Mouse (Mus musculus) ES-E14 (cell line): Measurements from ENCODE around the gene Foxn3. TPM values are rescaled to one million over a fixed set of nuclear protein-coding genes. Genes with fewer than 3 reads are reported as not detected.

Source experiments
- DNase-seq: peaks from one replicate; pipeline ENCODE4 v3.0.0-alpha.2; 2013; ENCODE audit warnings: low read depth, low spot score
- H3K27ac ChIP-seq: 2 replicates; pipeline ENCODE4 v1.5.1; 2012; ENCODE audit warnings: low read depth, mild to moderate bottlenecking, low read length, moderate library complexity, mixed read lengths; ENCODE audit not compliant: poor library complexity, insufficient read depth, severe bottlenecking
- H3K36me3 ChIP-seq: 2 replicates; pipeline ENCODE4 v1.6.1; 2012; ENCODE audit warnings: mild to moderate bottlenecking, low read length, moderate library complexity, mixed read lengths; ENCODE audit not compliant: control insufficient read depth, poor library complexity, insufficient read depth, severe bottlenecking
- H3K4me1 ChIP-seq, 2 experiments: fragments of 150-350 bp in 1 of 2; sonication (generic) in 1 of 2; 2 replicates each; pipeline ENCODE4 v1.6.1; 2012; ENCODE audit warnings: low read length in 2 of 2, mild to moderate bottlenecking in 1 of 2, mixed read lengths in 1 of 2; ENCODE audit not compliant: control insufficient read depth in 2 of 2, insufficient read depth in 2 of 2, poor library complexity in 1 of 2
- H3K4me3 ChIP-seq, 2 experiments: fragments of 150-350 bp in 1 of 2; sonication (generic) in 1 of 2; 2 replicates each; pipeline ENCODE4 v1.5.1; 2012; ENCODE audit warnings: low read length in 2 of 2, low read depth in 1 of 2, mild to moderate bottlenecking in 1 of 2, mixed read lengths in 1 of 2; ENCODE audit not compliant: insufficient read depth in 1 of 2, poor library complexity in 1 of 2, severe bottlenecking in 1 of 2
- H3K9ac ChIP-seq: 2 replicates; pipeline ENCODE4 v1.6.1; 2012; ENCODE audit warnings: low read depth, mild to moderate bottlenecking, low read length, mixed read lengths; ENCODE audit not compliant: poor library complexity, insufficient read depth, severe bottlenecking
- H3K9me3 ChIP-seq: fragments of 150-350 bp; sonication (generic); 2 replicates; pipeline ENCODE4 v1.6.1; 2012; ENCODE audit warnings: low read depth, mild to moderate bottlenecking, low read length; ENCODE audit not compliant: control insufficient read depth, insufficient read depth
- CHD2 ChIP-seq: IDR thresholded peaks from 2 replicates; pipeline ENCODE4 v1.6.1; 2014; ENCODE audit warnings: mild to moderate bottlenecking, low read depth, low read length, inconsistent platforms
- HCFC1 ChIP-seq: IDR thresholded peaks from 2 replicates; pipeline ENCODE4 v1.6.1; 2012; ENCODE audit warnings: low read length, inconsistent platforms, borderline replicate concordance; ENCODE audit not compliant: insufficient read depth
- MAFK ChIP-seq: IDR thresholded peaks from 2 replicates; pipeline ENCODE4 v1.6.1; 2014; ENCODE audit warnings: mild to moderate bottlenecking, low read depth, low read length, inconsistent platforms; ENCODE audit not compliant: insufficient read depth
- ZC3H11A ChIP-seq: IDR thresholded peaks from 2 replicates; pipeline ENCODE4 v1.6.1; 2012; ENCODE audit warnings: low read depth, mild to moderate bottlenecking, inconsistent platforms, low read length, borderline replicate concordance
- ZNF384 ChIP-seq: IDR thresholded peaks from 2 replicates; pipeline ENCODE4 v1.6.1; 2012; ENCODE audit warnings: low read depth, low read length, inconsistent platforms
- in situ Hi-C, 2 experiments: fragments of 600-800 bp; cut with MboI; formaldehyde crosslinking; loops; one replicate each; pipeline ENCODE4 v1.15.1; 2025; ENCODE audit warnings: low sequenced_read_pairs in 2 of 2, inconsistent platforms in 1 of 2; ENCODE audit not compliant: unreplicated experiment in 2 of 2
- total RNA-seq: library from RNA; depleted of rRNA; stranded (reverse); fragments of 300-350 nt; gene quantifications from 2 replicates; pipeline ENCODE4 v1.2.3, GENCODE M21; 2012

Foxn3 gene
- total RNA-seq, 1 experiment: 34.6 TPM

DNA sequence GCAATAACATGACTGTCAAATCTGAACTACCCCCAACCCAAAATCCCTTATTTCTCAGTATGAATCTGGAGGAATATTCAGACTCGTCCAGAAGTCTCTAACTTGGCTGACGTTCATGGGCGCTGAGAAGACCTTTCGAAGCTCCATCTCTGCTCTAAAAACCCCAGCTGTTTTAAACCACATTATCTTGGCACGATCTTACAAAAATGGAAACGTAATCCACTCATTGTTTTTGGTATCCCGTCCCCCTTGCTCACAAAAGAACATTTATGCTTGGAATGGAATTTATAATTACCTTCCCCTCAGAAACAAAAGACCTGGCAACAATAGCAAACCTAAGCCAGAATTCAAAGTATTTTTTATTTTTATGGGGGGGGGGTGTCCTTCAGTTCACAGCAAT lies 221.6 kb downstream of the Foxn3 start:
- no peaks in the 10 kb centered on the region for H3K9me3 ChIP-seq
- TF ChIP-seq ZC3H11A (no peak), ZNF384 (no peak), HCFC1 (no peak), MAFK (no peak), CHD2 (no peak)
- H3K9ac ChIP-seq: no peak overlapping the region
- no peak overlapping the region for H3K27ac ChIP-seq
- H3K4me3 ChIP-seq: no peak overlapping the region
- no peak for DNase-seq
- H3K36me3 ChIP-seq: peaks cover 2% of the 10 kb centered on the region; the same call in 1 of the 2 replicates
- H3K4me1 ChIP-seq: peaks cover 22 to 43% of the 10 kb centered on the region in 2 experiments
- in situ Hi-C loops: no loop called here

DNA sequence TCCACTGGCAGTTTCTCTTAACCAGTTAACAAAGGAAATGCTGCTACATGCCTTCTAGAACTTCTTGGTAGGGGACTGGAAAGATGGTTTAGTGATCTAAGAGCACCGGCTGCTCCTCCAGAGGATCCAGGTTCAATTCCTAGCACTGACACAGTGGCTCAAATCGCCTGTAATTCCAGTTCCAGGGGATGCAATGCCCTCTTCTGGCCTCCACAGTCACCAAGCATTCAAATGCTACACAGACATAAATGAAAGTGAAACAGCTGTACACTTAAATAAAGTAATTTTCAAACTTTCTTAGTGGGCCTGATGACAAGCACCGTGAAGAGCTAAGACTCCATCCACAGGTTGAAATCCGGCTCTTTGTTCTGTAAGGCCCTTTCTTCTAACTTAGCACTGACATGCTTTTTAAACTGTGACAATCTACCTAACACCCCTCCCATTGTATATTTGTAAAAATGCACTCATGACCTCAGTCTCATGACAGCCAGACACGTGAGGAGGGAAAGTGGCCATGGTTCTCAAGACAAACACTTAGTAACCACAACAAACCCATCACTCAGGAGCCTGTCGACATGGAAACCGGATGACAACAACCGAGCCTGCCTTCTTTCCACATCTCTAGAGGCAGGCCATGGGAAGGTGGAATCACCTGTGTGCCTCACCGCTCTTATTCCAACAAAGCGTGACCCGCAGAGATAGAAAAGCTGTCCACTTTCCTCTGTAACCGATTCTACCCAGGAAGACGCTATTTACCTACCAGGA lies 222.8 kb downstream of the Foxn3 start:
- Histone ChIP-seq H3K36me3 (peaks cover 2% of the 10 kb centered on the region; the same call in 1 of the 2 replicates), H3K9me3 (no peaks in the 10 kb centered on the region), H3K9ac (no peak overlapping the region), H3K27ac (peak overlapping the region; percentile 52; the same call in 1 of the 2 replicates), H3K4me1 (peaks cover 17 to 33% of the 10 kb centered on the region in 2 experiments), H3K4me3 (no peak overlapping the region)
- TF ChIP-seq ZNF384 (no peak), ZC3H11A (no peak), HCFC1 (no peak), CHD2 (no peak)
- no peak for DNase-seq
- in situ Hi-C loops: no loop called here

DNA sequence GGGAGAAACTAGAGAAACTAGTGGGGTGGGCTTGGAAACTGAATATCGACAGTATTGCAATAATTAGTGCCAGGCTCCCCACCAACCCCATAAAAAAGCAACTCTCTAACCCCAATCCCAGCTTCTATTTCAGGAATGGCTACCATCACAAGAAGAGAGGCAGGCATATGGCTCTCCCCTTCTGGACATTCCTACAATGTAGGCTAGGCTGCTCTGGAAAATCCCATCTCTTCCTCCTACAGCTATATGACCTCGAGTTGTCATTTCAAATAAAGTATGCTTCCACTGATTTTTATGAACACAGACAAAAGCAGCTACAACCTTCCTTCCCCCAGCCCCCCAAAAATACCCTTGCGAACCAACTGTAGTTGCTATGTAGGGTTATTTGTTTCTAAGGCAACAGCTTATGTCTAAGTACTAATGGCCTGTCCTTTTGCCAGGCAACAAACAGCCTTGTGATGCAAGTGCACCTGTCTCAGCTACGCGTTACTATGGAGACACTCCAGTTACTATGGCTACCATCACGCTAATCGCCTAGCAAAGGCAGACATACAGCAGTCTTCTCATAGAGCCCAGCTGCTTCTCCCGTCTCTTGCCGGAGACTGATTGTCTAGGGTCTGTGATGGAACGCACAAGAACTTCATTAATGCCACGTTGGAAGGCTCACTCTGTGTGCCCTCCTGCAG lies 223.6 kb downstream of the Foxn3 start:
- Histone ChIP-seq H3K27ac (no peak overlapping the region), H3K4me1 (peaks cover 16 to 28% of the 10 kb centered on the region in 2 experiments), H3K36me3 (peaks cover 2% of the 10 kb centered on the region; the same call in 1 of the 2 replicates), H3K9ac (no peak overlapping the region), H3K4me3 (no peak overlapping the region), H3K9me3 (no peaks in the 10 kb centered on the region)
- DNase-seq: no peak
- in situ Hi-C loops: no loop called here
- no peak for TF ChIP-seq HCFC1
- TF ChIP-seq MAFK: no peak
- TF ChIP-seq CHD2: no peak
- TF ChIP-seq ZNF384: no peak
- no peak for TF ChIP-seq ZC3H11A

DNA sequence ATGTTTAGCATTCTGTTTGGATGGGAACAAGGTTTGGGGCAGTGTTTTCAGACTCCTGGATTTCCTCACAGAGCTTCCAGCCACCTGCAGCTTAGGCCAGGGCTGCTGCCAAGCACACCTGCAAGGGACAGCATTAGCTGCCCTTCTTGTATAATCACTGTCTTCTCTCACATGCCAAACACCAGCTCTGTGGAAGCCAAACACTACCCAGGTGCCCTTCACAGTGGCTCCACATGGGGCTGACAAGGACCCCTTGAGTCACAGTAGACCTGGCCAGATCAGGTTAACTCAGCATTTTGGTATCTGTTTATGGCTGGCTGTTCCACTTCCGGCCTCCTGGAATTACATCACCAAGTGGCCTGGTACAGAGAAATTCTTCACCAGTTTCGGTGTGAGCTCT lies 224.6 kb downstream of the Foxn3 start:
- TF ChIP-seq ZNF384 (no peak), CHD2 (no peak), MAFK (no peak), HCFC1 (no peak), ZC3H11A (no peak)
- DNase-seq: no peak
- Histone ChIP-seq H3K9ac (no peak overlapping the region), H3K9me3 (no peaks in the 10 kb centered on the region), H3K36me3 (peaks cover 2% of the 10 kb centered on the region; the same call in 1 of the 2 replicates), H3K27ac (no peak overlapping the region), H3K4me1 (peaks cover 14 to 25% of the 10 kb centered on the region in 2 experiments), H3K4me3 (no peak overlapping the region)
- in situ Hi-C loops: no loop called here
